Mouse (Mus musculus) heart, embryonic 11.5 days (tissue): ENCODE results near the gene Ralbp1. TPM values are rescaled to one million over a fixed set of nuclear protein-coding genes. Genes with fewer than 3 reads are reported as not detected.

Experiments used
- ATAC-seq: fragments of 200-750 bp; cut with Nextera tagmentation; replicated peaks from 2 replicates; pipeline ENCODE4 v1.8.0; 2017; ENCODE audit warnings: moderate library complexity; ENCODE audit not compliant: insufficient number of reproducible peaks, low FRiP score, low TSS enrichment
- H3K27ac ChIP-seq: fragments of 300-500 bp; sonication (generic); 2 replicates; pipeline ENCODE4 v1.5.1; 2014; ENCODE audit warnings: mild to moderate bottlenecking, low read depth, low read length
- H3K27me3 ChIP-seq: fragments of 300-500 bp; sonication (generic); 2 replicates; pipeline ENCODE4 v1.6.1; 2014; ENCODE audit warnings: mild to moderate bottlenecking, low read length, mixed read lengths; ENCODE audit not compliant: control insufficient read depth, insufficient read depth
- H3K36me3 ChIP-seq: fragments of 300-500 bp; sonication (generic); 2 replicates; pipeline ENCODE4 v1.6.1; 2014; ENCODE audit warnings: mild to moderate bottlenecking, low read length, moderate library complexity, mixed read lengths; ENCODE audit not compliant: control insufficient read depth, insufficient read depth
- H3K4me1 ChIP-seq: fragments of 300-500 bp; sonication (generic); 2 replicates; pipeline ENCODE4 v1.6.1; 2014; ENCODE audit warnings: low read length; ENCODE audit not compliant: control insufficient read depth, insufficient read depth
- H3K4me2 ChIP-seq: fragments of 300-500 bp; sonication (generic); 2 replicates; pipeline ENCODE4 v1.6.1; 2014; ENCODE audit warnings: mild to moderate bottlenecking, moderate library complexity
- H3K4me3 ChIP-seq: fragments of 300-500 bp; sonication (generic); 2 replicates; pipeline ENCODE4 v1.5.1; 2014; ENCODE audit warnings: low read depth, low read length
- H3K9ac ChIP-seq: fragments of 300-500 bp; sonication (generic); 2 replicates; pipeline ENCODE4 v1.6.1; 2014; ENCODE audit warnings: mild to moderate bottlenecking, low read depth, low read length, moderate library complexity
- H3K9me3 ChIP-seq: fragments of 300-500 bp; sonication (generic); replicated peaks from 2 replicates; pipeline ENCODE4 v1.6.1; 2016; ENCODE audit warnings: low read length; ENCODE audit not compliant: control insufficient read depth
- WGBS: fragments of 180-500 bp; shearing (Covaris S2); extraction: QIAGEN DNeasy Blood & Tissue Kit; methylation state at CpG from one replicate; pipeline ENCODE4 v1.1.7; 2014; ENCODE audit not compliant: insufficient replicate concordance; 5-methylcytosine and 5-hydroxymethylcytosine counted together
- polyA plus RNA-seq: library from polyadenylated mRNA; unstranded; fragments of >200 nt; fragmentation: Nextera tagmentation; extraction: Ambion mirVana; gene quantifications from 2 replicates; pipeline ENCODE4 v1.2.1, GENCODE M21; 2014

Gene Ralbp1
- polyA plus RNA-seq, 1 experiment from 2014 or later: 47.5 TPM

- Histone ChIP-seq H3K9ac (no peak overlapping the region), H3K4me2 (no peak overlapping the region), H3K27me3 (no peaks in the 10 kb centered on the region), H3K27ac (no peak overlapping the region), H3K4me3 (no peak overlapping the region), H3K9me3 (no peaks in the 10 kb centered on the region), H3K4me1 (no peaks in the 10 kb centered on the region), H3K36me3 (peaks cover 47% of the 10 kb centered on the region)
- 89% methylated on average over 3 of the region's 3 CpGs for WGBS
- ATAC-seq: no peak
Measured at GRCm38 (mm10) chr17:65836746-65837145, 48.9 kb downstream of the Ralbp1 start.

GRCm38 (mm10) chr17:65833891-65834290 is 51.7 kb downstream of the Ralbp1 start:
- WGBS: 90% methylated on average over 3 of the region's 3 CpGs

GRCm38 (mm10) chr17:65830216-65830863 is 55.3 kb downstream of the Ralbp1 start:
- ATAC-seq: no peak
- 93% methylated on average over 13 of the region's 13 CpGs for WGBS
- peaks cover 21% of the 10 kb centered on the region for H3K36me3 ChIP-seq

More at GRCm38 (mm10) chr17:65833891-65834290, 51.7 kb downstream of the Ralbp1 start:
- no peak for ATAC-seq
- no peak overlapping the region for H3K4me3 ChIP-seq
- H3K4me2 ChIP-seq: no peak overlapping the region
- no peak overlapping the region for H3K9ac ChIP-seq
- H3K27me3 ChIP-seq: no peaks in the 10 kb centered on the region
- H3K9me3 ChIP-seq: no peaks in the 10 kb centered on the region
- H3K36me3 ChIP-seq: peaks cover 40% of the 10 kb centered on the region
- no peak overlapping the region for H3K27ac ChIP-seq
- H3K4me1 ChIP-seq: no peaks in the 10 kb centered on the region

GRCm38 (mm10) chr17:65828951-65829350 is 56.6 kb downstream of the Ralbp1 start:
- Histone ChIP-seq H3K4me3 (no peak overlapping the region), H3K9ac (no peak overlapping the region), H3K36me3 (peaks cover 26% of the 10 kb centered on the region), H3K27ac (no peak overlapping the region), H3K4me2 (no peak overlapping the region), H3K9me3 (no peaks in the 10 kb centered on the region), H3K27me3 (no peaks in the 10 kb centered on the region), H3K4me1 (no peaks in the 10 kb centered on the region)
- no peak for ATAC-seq
- WGBS: 89% methylated on average over 11 of the region's 11 CpGs

More at GRCm38 (mm10) chr17:65830216-65830863, 55.3 kb downstream of the Ralbp1 start:
- no peak overlapping the region for H3K4me3 ChIP-seq
- no peaks in the 10 kb centered on the region for H3K27me3 ChIP-seq
- H3K4me2 ChIP-seq: no peak overlapping the region
- H3K27ac ChIP-seq: no peak overlapping the region
- no peaks in the 10 kb centered on the region for H3K4me1 ChIP-seq
- no peak overlapping the region for H3K9ac ChIP-seq
- H3K9me3 ChIP-seq: no peaks in the 10 kb centered on the region

- ATAC-seq: no peak
- Histone ChIP-seq H3K4me1 (no peaks in the 10 kb centered on the region), H3K4me3 (no peak overlapping the region), H3K27ac (no peak overlapping the region), H3K9me3 (no peaks in the 10 kb centered on the region), H3K27me3 (no peaks in the 10 kb centered on the region), H3K9ac (no peak overlapping the region), H3K4me2 (no peak overlapping the region), H3K36me3 (peaks cover 18% of the 10 kb centered on the region; the same call in 1 of the 2 replicates)
- 93% methylated on average over 5 of the region's 5 CpGs for WGBS
Measured at GRCm38 (mm10) chr17:65827904-65828303, 57.7 kb downstream of the Ralbp1 start.

- WGBS: 89% methylated on average over 16 of the region's 16 CpGs
- no peak overlapping the region for H3K9ac ChIP-seq
Measured at GRCm38 (mm10) chr17:65827119-65827840, 58.3 kb downstream of the Ralbp1 start.

GRCm38 (mm10) chr17:65826257-65826656 is 59.3 kb downstream of the Ralbp1 start:
- no peaks in the 10 kb centered on the region for H3K9me3 ChIP-seq
- no peak overlapping the region for H3K27ac ChIP-seq
- no peak overlapping the region for H3K4me3 ChIP-seq
- H3K4me1 ChIP-seq: no peaks in the 10 kb centered on the region
- 66% methylated on average over 9 of the region's 9 CpGs for WGBS
- no peak overlapping the region for H3K4me2 ChIP-seq
- H3K27me3 ChIP-seq: no peaks in the 10 kb centered on the region
- ATAC-seq: no peak
- H3K9ac ChIP-seq: no peak overlapping the region
- peaks cover 20% of the 10 kb centered on the region for H3K36me3 ChIP-seq

More at GRCm38 (mm10) chr17:65827119-65827840, 58.3 kb downstream of the Ralbp1 start:
- no peaks in the 10 kb centered on the region for H3K4me1 ChIP-seq
- no peaks in the 10 kb centered on the region for H3K27me3 ChIP-seq
- H3K4me2 ChIP-seq: no peak overlapping the region
- H3K4me3 ChIP-seq: no peak overlapping the region
- H3K9me3 ChIP-seq: no peaks in the 10 kb centered on the region
- no peak overlapping the region for H3K27ac ChIP-seq
- H3K36me3 ChIP-seq: peaks cover 16% of the 10 kb centered on the region; the same call in 1 of the 2 replicates
- ATAC-seq: no peak

GRCm38 (mm10) chr17:65824246-65824645 is 61.4 kb downstream of the Ralbp1 start:
- Histone ChIP-seq H3K4me1 (0 out of 2 replicates have a peak, but pooled peaks cover 3% of the 10 kb centered on the region), H3K9ac (no peak overlapping the region), H3K27me3 (no peaks in the 10 kb centered on the region), H3K9me3 (no peaks in the 10 kb centered on the region), H3K36me3 (peaks cover 20% of the 10 kb centered on the region), H3K27ac (no peak overlapping the region), H3K4me3 (no peak overlapping the region), H3K4me2 (no peak overlapping the region)
- 82% methylated on average over 10 of the region's 10 CpGs for WGBS
- ATAC-seq: no peak
